Mouse (Mus musculus) myocyte (in vitro differentiated cells): ENCODE results near the gene Slc25a42. TPM values are rescaled to one million over a fixed set of nuclear protein-coding genes. Genes with fewer than 3 reads are reported as not detected.

ENCODE experiments used
- H3K27me3 ChIP-seq: one replicate; pipeline ENCODE4 v1.6.1; 2011; ENCODE audit not compliant: control insufficient read depth, insufficient read depth, insufficient read length
- H3K36me3 ChIP-seq: one replicate; pipeline ENCODE4 v1.6.1; 2011; ENCODE audit not compliant: control insufficient read depth, insufficient read depth
- H3K4me2 ChIP-seq: one replicate; pipeline ENCODE4 v1.6.1; 2011; ENCODE audit warnings: low read depth, control low read depth
- H3K4me3 ChIP-seq: one replicate; pipeline ENCODE4 v1.5.1; 2011; ENCODE audit warnings: mild to moderate bottlenecking, control low read depth, moderate library complexity
- H3K79me2 ChIP-seq: one replicate; pipeline ENCODE4 v1.6.1; 2011; ENCODE audit not compliant: control insufficient read depth, insufficient read depth
- H3ac ChIP-seq: one replicate; pipeline ENCODE4 v1.6.1; 2011; ENCODE audit not compliant: control insufficient read depth, insufficient read length
- CEBPB ChIP-seq: IDR thresholded peaks from 2 replicates; pipeline ENCODE4 v1.6.1; 2011; ENCODE audit warnings: mild to moderate bottlenecking, moderate library complexity; ENCODE audit not compliant: poor library complexity, insufficient read depth, severe bottlenecking
- E2F4 ChIP-seq: IDR thresholded peaks from one replicate; pipeline ENCODE4 v1.6.1; 2011; ENCODE audit warnings: mild to moderate bottlenecking, control low read depth, moderate library complexity; ENCODE audit not compliant: insufficient read depth
- MAX ChIP-seq: IDR thresholded peaks from one replicate; pipeline ENCODE4 v1.6.1; 2011; ENCODE audit warnings: low read depth, mild to moderate bottlenecking, control low read depth
- MYOD1 ChIP-seq, 3 experiments: IDR thresholded peaks; one replicate each; pipeline ENCODE4 v1.6.1; 2011; ENCODE audit warnings: control low read depth in 2 of 3, low read depth in 2 of 3, mild to moderate bottlenecking in 2 of 3, moderate library complexity in 1 of 3; ENCODE audit not compliant: insufficient read length in 2 of 3, control insufficient read depth in 1 of 3
- MYOG ChIP-seq, 3 experiments: IDR thresholded peaks; one replicate each; pipeline ENCODE4 v1.6.1; 2011; ENCODE audit warnings: control low read depth in 2 of 3, low read depth in 2 of 3, mild to moderate bottlenecking in 2 of 3; ENCODE audit not compliant: insufficient read length in 2 of 3, control insufficient read depth in 1 of 3, insufficient read depth in 1 of 3
- POLR2A ChIP-seq: IDR thresholded peaks from one replicate; pipeline ENCODE4 v1.6.1; 2011; ENCODE audit warnings: low read depth, mild to moderate bottlenecking, control low read depth, moderate library complexity; ENCODE audit not compliant: insufficient read length
- POLR2AphosphoS2 ChIP-seq: IDR thresholded peaks from one replicate; pipeline ENCODE4 v1.6.1; 2011; ENCODE audit warnings: low read depth, control low read depth; ENCODE audit not compliant: insufficient read length
- REST ChIP-seq: IDR thresholded peaks from one replicate; pipeline ENCODE4 v1.6.1; 2011; ENCODE audit warnings: mild to moderate bottlenecking, control low read depth, moderate library complexity; ENCODE audit not compliant: insufficient read depth, insufficient read length
- SRF ChIP-seq: IDR thresholded peaks from one replicate; pipeline ENCODE4 v1.6.1; 2011; ENCODE audit warnings: low read depth; ENCODE audit not compliant: control insufficient read depth, insufficient read length
- TCF12 ChIP-seq: IDR thresholded peaks from one replicate; pipeline ENCODE4 v1.6.1; 2011; ENCODE audit warnings: mild to moderate bottlenecking, control low read depth; ENCODE audit not compliant: poor library complexity, insufficient read depth, severe bottlenecking
- TCF3 ChIP-seq: IDR thresholded peaks from one replicate; pipeline ENCODE4 v1.6.1; 2011; ENCODE audit warnings: low read depth, control low read depth; ENCODE audit not compliant: insufficient read length
- USF1 ChIP-seq: IDR thresholded peaks from one replicate; pipeline ENCODE4 v1.6.1; 2011; ENCODE audit warnings: low read depth, mild to moderate bottlenecking, control low read depth, moderate library complexity
- polyA plus RNA-seq: library from polyadenylated mRNA; unstranded; fragments of >200 nt; fragmentation: generic; extraction: Trizol; gene quantifications from one replicate; pipeline ENCODE4 v1.2.1, GENCODE M21; 2012; ENCODE audit warnings: missing spikeins

The Slc25a42 gene
- 2.6 TPM for polyA plus RNA-seq

GRCm38 (mm10) chr8:70212112-70213055 is at the start of gene Slc25a42:
Gene Slc25a42, minus strand, starts transcription at chr8:70212305.
- H3K36me3 ChIP-seq, result no peaks in the 10 kb centered on the region
- H3K4me2 ChIP-seq, result peak within 1 kb of the TSS; percentile 96
- H3K79me2 ChIP-seq, result no peaks in the 10 kb centered on the region
- no peaks in the 10 kb centered on the region for H3K27me3 ChIP-seq
- peak within 1 kb of the TSS; percentile 33 for H3K4me3 ChIP-seq
- TF ChIP-seq POLR2AphosphoS2, result peak; percentile 71
- TF ChIP-seq SRF, result peak; percentile 70
- TF ChIP-seq MAX, result no peak
- TF ChIP-seq USF1, result no peak
- no peak for TF ChIP-seq TCF3
- peak in 1 of 3 experiments; percentile 55 for TF ChIP-seq MYOD1 (IDR thresholded peaks at IDR 0.05; ENCODE audit: control insufficient read depth in 1 of 3, insufficient read length in 2 of 3, low read depth in 2 of 3)
- TF ChIP-seq POLR2A, result peak; percentile 88
- peak within 1 kb of the TSS; percentile 7 for H3ac ChIP-seq

- no peak for TF ChIP-seq POLR2A
- TF ChIP-seq E2F4, result no peak
- TF ChIP-seq POLR2AphosphoS2, result no peak
- no peak for TF ChIP-seq SRF
- no peak for TF ChIP-seq MYOD1 (IDR thresholded peaks at IDR 0.05; ENCODE audit: control insufficient read depth in 1 of 3, insufficient read length in 2 of 3, low read depth in 2 of 3)
- TF ChIP-seq MYOG (IDR thresholded peaks at IDR 0.05; ENCODE audit: control insufficient read depth in 1 of 3, insufficient read depth in 1 of 3, insufficient read length in 2 of 3, low read depth in 2 of 3), result no peak
- TF ChIP-seq REST, result no peak
- TF ChIP-seq MAX, result no peak
- TF ChIP-seq USF1, result no peak
- TF ChIP-seq TCF12, result no peak
- no peak for TF ChIP-seq CEBPB
- TF ChIP-seq TCF3, result no peak
- Histone ChIP-seq H3K79me2 (no peaks in the 10 kb centered on the region), H3K4me3 (no peak overlapping the region), H3ac (no peak overlapping the region), H3K4me2 (no peak overlapping the region), H3K36me3 (peaks cover 14% of the 10 kb centered on the region), H3K27me3 (no peaks in the 10 kb centered on the region)
Observed at GRCm38 (mm10) chr8:70259043-70259442, 46.9 kb upstream of the Slc25a42 start.

GRCm38 (mm10) chr8:70258600-70258999 is 46.5 kb upstream of the Slc25a42 start:
- Histone ChIP-seq H3K36me3 (peaks cover 15% of the 10 kb centered on the region), H3ac (no peak overlapping the region), H3K79me2 (no peaks in the 10 kb centered on the region), H3K4me3 (no peak overlapping the region), H3K27me3 (no peaks in the 10 kb centered on the region), H3K4me2 (no peak overlapping the region)
- TF ChIP-seq CEBPB, result no peak
- no peak for TF ChIP-seq USF1
- no peak for TF ChIP-seq MAX
- no peak for TF ChIP-seq SRF
- no peak for TF ChIP-seq E2F4
- no peak for TF ChIP-seq MYOD1 (IDR thresholded peaks at IDR 0.05; ENCODE audit: control insufficient read depth in 1 of 3, insufficient read length in 2 of 3, low read depth in 2 of 3)
- no peak for TF ChIP-seq POLR2A
- TF ChIP-seq MYOG (IDR thresholded peaks at IDR 0.05; ENCODE audit: control insufficient read depth in 1 of 3, insufficient read depth in 1 of 3, insufficient read length in 2 of 3, low read depth in 2 of 3), result no peak
- TF ChIP-seq TCF3, result no peak

- no peak overlapping the region for H3K4me3 ChIP-seq
- TF ChIP-seq MYOG (IDR thresholded peaks at IDR 0.05; ENCODE audit: control insufficient read depth in 1 of 3, insufficient read depth in 1 of 3, insufficient read length in 2 of 3, low read depth in 2 of 3) (no peak), CEBPB (no peak), E2F4 (no peak), TCF3 (no peak), MAX (no peak), POLR2A (no peak), MYOD1 (IDR thresholded peaks at IDR 0.05; ENCODE audit: control insufficient read depth in 1 of 3, insufficient read length in 2 of 3, low read depth in 2 of 3) (no peak), REST (no peak)
- no peak overlapping the region for H3K4me2 ChIP-seq
- peaks cover 18% of the 10 kb centered on the region for H3K36me3 ChIP-seq
- no peaks in the 10 kb centered on the region for H3K27me3 ChIP-seq
- H3K79me2 ChIP-seq, result no peaks in the 10 kb centered on the region
- H3ac ChIP-seq, result no peak overlapping the region
Observed at GRCm38 (mm10) chr8:70257456-70257855, 45.4 kb upstream of the Slc25a42 start.

DNA sequence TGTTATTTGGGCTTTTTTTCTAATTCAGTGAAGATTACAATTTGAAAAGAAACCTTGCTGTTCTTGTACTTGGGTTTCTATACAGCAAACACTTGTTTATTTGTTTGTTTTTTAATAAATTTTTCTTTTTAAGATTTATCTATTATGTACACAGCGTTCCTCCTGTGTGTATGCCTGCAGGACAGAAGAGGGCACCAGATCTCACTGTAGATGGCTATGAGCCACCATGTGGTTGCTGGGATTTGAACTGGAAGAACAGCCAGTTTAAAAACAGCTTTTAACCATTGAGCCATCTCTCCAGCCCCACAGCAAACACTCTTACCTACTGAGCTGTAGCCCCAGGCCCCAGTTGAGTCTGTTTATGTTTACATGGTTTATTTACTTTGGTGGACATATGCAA is 42.5 kb upstream of the Slc25a42 start:
- no peak overlapping the region for H3ac ChIP-seq
- no peak for TF ChIP-seq SRF
- no peak for TF ChIP-seq MYOG (IDR thresholded peaks at IDR 0.05; ENCODE audit: control insufficient read depth in 1 of 3, insufficient read depth in 1 of 3, insufficient read length in 2 of 3, low read depth in 2 of 3)
- no peak for TF ChIP-seq CEBPB
- no peak for TF ChIP-seq MAX
- no peak for TF ChIP-seq MYOD1 (IDR thresholded peaks at IDR 0.05; ENCODE audit: control insufficient read depth in 1 of 3, insufficient read length in 2 of 3, low read depth in 2 of 3)
- TF ChIP-seq POLR2A, result no peak
- no peak for TF ChIP-seq E2F4
- TF ChIP-seq TCF12, result no peak
- no peaks in the 10 kb centered on the region for H3K79me2 ChIP-seq
- H3K4me3 ChIP-seq, result no peak overlapping the region
- H3K4me2 ChIP-seq, result no peak overlapping the region
- H3K36me3 ChIP-seq, result peaks cover 14% of the 10 kb centered on the region
- no peaks in the 10 kb centered on the region for H3K27me3 ChIP-seq
